Mouse (Mus musculus) forebrain, embryonic 11.5 days (tissue): Measurements from ENCODE around the gene Metap1. TPM values are rescaled to one million over a fixed set of nuclear protein-coding genes. Genes with fewer than 3 reads are reported as not detected.

Experiments used
- ATAC-seq: fragments of 200-750 bp; cut with Nextera tagmentation; replicated peaks from 2 replicates; pipeline ENCODE4 v1.8.0; 2017; ENCODE audit warnings: moderate TSS enrichment; ENCODE audit not compliant: low FRiP score
- DNase-seq: peaks from one replicate; pipeline ENCODE4 v3.0.0-alpha.2; 2017; ENCODE audit warnings: low spot score
- H3K27ac ChIP-seq: fragments of 300-500 bp; sonication (generic); 2 replicates; pipeline ENCODE4 v1.5.1; 2014; ENCODE audit warnings: low read depth, low read length
- H3K27me3 ChIP-seq: fragments of 300-500 bp; sonication (generic); 2 replicates; pipeline ENCODE4 v1.6.1; 2014; ENCODE audit warnings: mild to moderate bottlenecking, low read length, mixed read lengths; ENCODE audit not compliant: control insufficient read depth, insufficient read depth
- H3K36me3 ChIP-seq: fragments of 300-500 bp; sonication (generic); 2 replicates; pipeline ENCODE4 v1.6.1; 2014; ENCODE audit warnings: mild to moderate bottlenecking, low read length, moderate library complexity, mixed read lengths; ENCODE audit not compliant: control insufficient read depth, insufficient read depth
- H3K4me1 ChIP-seq: fragments of 300-500 bp; sonication (generic); replicated peaks from 2 replicates; pipeline ENCODE4 v1.6.1; 2014; ENCODE audit warnings: low read length, mixed read lengths; ENCODE audit not compliant: control insufficient read depth, insufficient read depth
- H3K4me2 ChIP-seq: fragments of 300-500 bp; sonication (generic); 2 replicates; pipeline ENCODE4 v1.6.1; 2014; ENCODE audit warnings: low read depth, mild to moderate bottlenecking, low read length, moderate library complexity, mixed read lengths; ENCODE audit not compliant: severe bottlenecking
- H3K4me3 ChIP-seq: fragments of 300-500 bp; sonication (generic); 2 replicates; pipeline ENCODE4 v1.5.1; 2014; ENCODE audit warnings: low read depth, low read length
- H3K9ac ChIP-seq: fragments of 300-500 bp; sonication (generic); 2 replicates; pipeline ENCODE4 v1.6.1; 2014; ENCODE audit warnings: low read length
- H3K9me3 ChIP-seq: fragments of 300-500 bp; sonication (generic); 2 replicates; pipeline ENCODE4 v1.6.1; 2016; ENCODE audit warnings: low read length, mixed read lengths; ENCODE audit not compliant: control insufficient read depth
- WGBS: fragments of 180-500 bp; shearing (Covaris S2); extraction: QIAGEN DNeasy Blood & Tissue Kit; methylation state at CpG from one replicate; pipeline ENCODE4 v1.1.7; 2014; 5-methylcytosine and 5-hydroxymethylcytosine counted together
- polyA plus RNA-seq: library from polyadenylated mRNA; unstranded; fragments of >200 nt; fragmentation: Nextera tagmentation; extraction: Ambion mirVana; gene quantifications from 2 replicates; pipeline ENCODE4 v1.2.1, GENCODE M21; 2014

The Metap1 gene
- polyA plus RNA-seq = 47.9 and 51.0 TPM in 2 replicates

GRCm38 (mm10) chr3:138489327-138490033, at the start of gene Metap1:
Gene Metap1 (minus strand): TSS chr3:138489515.
- under 1% methylated on average over 45 of the region's 65 CpGs for WGBS
- H3K27me3 ChIP-seq = no peaks in the 10 kb centered on the region
- H3K4me2 ChIP-seq = peak within 1 kb of the TSS; percentile 59
- peak within 1 kb of the TSS; percentile 59; the same call in 1 of the 2 replicates for H3K27ac ChIP-seq
- 0 out of 2 replicates have a peak, but pooled peaks cover 2% of the 10 kb centered on the region for H3K4me1 ChIP-seq
- peak within 1 kb of the TSS; percentile 84 for H3K9ac ChIP-seq
- H3K4me3 ChIP-seq = peak within 1 kb of the TSS; percentile 81
- peak; percentile 99 for ATAC-seq
- peaks cover 4% of the 10 kb centered on the region; the same call in 1 of the 2 replicates for H3K36me3 ChIP-seq
- peak; percentile 100 for DNase-seq
- H3K9me3 ChIP-seq = no peaks in the 10 kb centered on the region

- Histone ChIP-seq H3K27me3 (no peaks in the 10 kb centered on the region), H3K9ac (no peak overlapping the region), H3K9me3 (no peaks in the 10 kb centered on the region), H3K4me3 (no peak overlapping the region), H3K36me3 (no peaks in the 10 kb centered on the region), H3K27ac (no peak overlapping the region), H3K4me2 (no peak overlapping the region), H3K4me1 (no peaks in the 10 kb centered on the region)
- ATAC-seq (no peak), DNase-seq (no peak)
- 95% methylated on average over 2 of the region's 2 CpGs for WGBS
These were observed 46.7 kb upstream of the Metap1 start for GRCm38 (mm10) chr3:138536031-138536430.

GRCm38 (mm10) chr3:138532764-138533163, 43.4 kb upstream of the Metap1 start:
- Histone ChIP-seq H3K4me2 (no peak overlapping the region), H3K4me1 (peaks cover 5% of the 10 kb centered on the region; the same call in 1 of the 2 replicates), H3K27ac (no peak overlapping the region), H3K9me3 (no peaks in the 10 kb centered on the region), H3K36me3 (no peaks in the 10 kb centered on the region), H3K4me3 (no peak overlapping the region), H3K27me3 (no peaks in the 10 kb centered on the region), H3K9ac (no peak overlapping the region)
- DNase-seq (no peak), ATAC-seq (no peak)
- WGBS = 78% methylated on average over 2 of the region's 2 CpGs

- WGBS = 83% methylated on average over 12 of the region's 12 CpGs
- peaks cover 5% of the 10 kb centered on the region; the same call in 1 of the 2 replicates for H3K4me1 ChIP-seq
- no peak overlapping the region for H3K27ac ChIP-seq
- DNase-seq (no peak), ATAC-seq (no peak)
- H3K9ac ChIP-seq = no peak overlapping the region
- no peaks in the 10 kb centered on the region for H3K36me3 ChIP-seq
- no peak overlapping the region for H3K4me2 ChIP-seq
- no peaks in the 10 kb centered on the region for H3K9me3 ChIP-seq
- no peak overlapping the region for H3K4me3 ChIP-seq
- no peaks in the 10 kb centered on the region for H3K27me3 ChIP-seq
These were observed 42.3 kb upstream of the Metap1 start for GRCm38 (mm10) chr3:138531479-138532181.

- H3K27ac ChIP-seq = no peak overlapping the region
- ATAC-seq = no peak
- H3K9me3 ChIP-seq = no peaks in the 10 kb centered on the region
- H3K9ac ChIP-seq = no peak overlapping the region
- DNase-seq = no peak
- H3K4me3 ChIP-seq = no peak overlapping the region
- H3K4me1 ChIP-seq = peaks cover 5% of the 10 kb centered on the region; the same call in 1 of the 2 replicates
- no peak overlapping the region for H3K4me2 ChIP-seq
- no peaks in the 10 kb centered on the region for H3K27me3 ChIP-seq
- H3K36me3 ChIP-seq = no peaks in the 10 kb centered on the region
- WGBS = 88% methylated on average over 8 of the region's 8 CpGs
These were observed 41.5 kb upstream of the Metap1 start for GRCm38 (mm10) chr3:138530578-138531478.

- Histone ChIP-seq H3K27ac (no peak overlapping the region; the same call in 1 of the 2 replicates), H3K4me3 (peak overlapping the region; percentile 99), H3K36me3 (no peaks in the 10 kb centered on the region), H3K9me3 (no peaks in the 10 kb centered on the region), H3K9ac (peak overlapping the region; percentile 97), H3K4me1 (peaks cover 5% of the 10 kb centered on the region; the same call in 1 of the 2 replicates), H3K27me3 (0 out of 2 replicates have a peak, but pooled peaks cover 3% of the 10 kb centered on the region), H3K4me2 (peak overlapping the region; percentile 74)
- ATAC-seq (no peak), DNase-seq (no peak)
- 2% methylated on average over 16 of the region's 16 CpGs for WGBS
These were observed 39.0 kb upstream of the Metap1 start for GRCm38 (mm10) chr3:138528265-138528664.

- under 1% methylated on average over 49 of the region's 64 CpGs for WGBS
- Histone ChIP-seq H3K27me3 (0 out of 2 replicates have a peak, but pooled peaks cover 3% of the 10 kb centered on the region), H3K9ac (peak overlapping the region; percentile 97), H3K4me3 (peak overlapping the region; percentile 99), H3K27ac (peak overlapping the region; percentile 93), H3K9me3 (no peaks in the 10 kb centered on the region), H3K4me2 (peak overlapping the region; percentile 74), H3K36me3 (no peaks in the 10 kb centered on the region), H3K4me1 (peaks cover 5% of the 10 kb centered on the region; the same call in 1 of the 2 replicates)
- peak; percentile 88 for DNase-seq
- peak; percentile 82 for ATAC-seq
These were observed 38.4 kb upstream of the Metap1 start for GRCm38 (mm10) chr3:138527667-138528231.
